Mouse (Mus musculus) Muller cell, postnatal 12 days (primary cell): ENCODE measurements at regions not wholly inside any gene's neighbourhood (a gene's known extent, or its start where the extent isn't known, plus 50 kb on each side); places are given as distances from the start of the nearest gene placed in this dataset.
"Not testable (repeated sequence)": the region's sequence is repeated elsewhere in the genome, so short reads cannot be mapped to it uniquely, and the experiment has no call there.

Experiments
- DNase-seq: peaks from one replicate; pipeline ENCODE4 v3.0.0-alpha.2; 2015; ENCODE audit errors: inconsistent ontology term

DNA sequence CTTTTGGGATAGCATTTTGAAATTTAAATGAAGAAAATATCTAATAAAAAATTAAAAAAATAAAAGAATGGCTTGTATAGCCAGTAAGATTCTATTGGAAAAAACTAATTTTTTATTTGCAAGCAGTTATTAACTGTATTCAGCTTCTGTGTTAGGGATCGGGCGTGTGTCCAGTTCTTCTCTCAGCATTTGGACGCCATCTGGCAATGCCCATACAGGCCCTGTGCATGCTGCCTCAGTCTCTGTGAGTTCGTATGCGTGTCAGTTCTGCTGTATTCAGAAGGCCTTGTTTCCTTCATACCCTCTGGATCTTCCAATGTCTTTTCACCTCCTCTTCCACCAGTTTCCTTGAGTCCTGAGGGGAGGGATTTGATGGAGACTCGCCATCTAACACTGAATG lies 123.8 kb upstream of the Nabp1 start:
- DNase-seq: no peak

DNA sequence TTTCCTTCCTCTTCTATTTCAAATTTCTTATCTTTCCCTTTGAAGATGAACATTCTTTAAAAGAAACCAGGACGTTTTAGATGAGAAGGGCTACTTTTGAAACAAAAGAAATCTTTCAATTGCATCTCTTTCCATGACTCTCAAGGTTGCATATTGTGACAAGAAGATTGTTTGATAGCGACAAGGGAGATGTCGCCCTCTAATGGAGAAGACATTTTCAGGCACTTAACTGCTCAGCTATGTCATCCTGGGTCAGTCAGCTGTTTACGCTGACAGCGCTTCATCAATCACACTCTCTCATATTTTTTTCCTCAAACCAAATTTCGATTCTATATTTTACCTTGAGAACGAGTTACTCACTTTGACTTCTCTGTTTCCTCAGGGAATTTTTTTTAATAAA lies 122.2 kb upstream of the Nabp1 start:
- DNase-seq: peak; percentile 12

DNA sequence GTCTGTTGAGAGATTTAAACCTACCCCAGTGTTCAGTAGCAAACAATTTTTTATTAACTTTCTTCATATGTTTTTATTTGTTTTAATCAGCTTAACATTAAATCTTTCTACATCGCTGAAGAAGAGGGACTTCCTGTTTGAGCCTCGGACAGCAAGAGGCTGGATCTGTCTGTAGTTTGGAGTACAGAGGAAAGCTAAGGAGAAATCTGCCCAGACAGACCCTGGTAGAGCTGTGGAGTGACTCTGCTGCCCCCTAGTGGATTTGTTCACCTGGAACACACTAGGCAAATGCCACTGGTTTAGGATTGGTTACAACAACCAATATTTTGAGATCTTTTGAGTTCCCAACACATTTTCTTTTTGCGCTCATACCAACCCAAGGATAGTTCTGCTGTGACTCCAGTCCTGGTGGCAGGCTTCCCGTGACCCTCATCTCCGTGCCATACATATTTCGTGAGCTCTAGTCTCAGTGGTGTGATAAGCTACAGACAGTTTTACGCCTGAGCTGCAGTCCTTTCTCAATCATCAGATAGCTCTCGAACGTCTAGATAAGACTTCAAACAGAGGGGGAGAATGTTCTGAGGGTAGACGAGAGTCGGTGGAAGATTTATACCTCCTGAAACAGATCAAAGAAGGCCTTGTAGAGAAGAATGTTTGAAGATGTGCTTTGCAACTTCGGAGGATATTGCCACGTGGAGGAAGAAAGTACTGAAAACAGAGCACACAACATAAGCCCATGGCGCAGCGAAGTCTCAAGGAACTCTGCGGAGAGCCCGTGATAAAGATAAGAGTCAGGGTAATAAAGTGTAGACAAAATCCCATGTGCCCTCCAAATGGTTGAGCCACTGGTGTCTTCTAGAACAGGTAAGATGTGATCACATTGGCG lies 119.0 kb upstream of the Nabp1 start:
- DNase-seq: peak; percentile 67

DNA sequence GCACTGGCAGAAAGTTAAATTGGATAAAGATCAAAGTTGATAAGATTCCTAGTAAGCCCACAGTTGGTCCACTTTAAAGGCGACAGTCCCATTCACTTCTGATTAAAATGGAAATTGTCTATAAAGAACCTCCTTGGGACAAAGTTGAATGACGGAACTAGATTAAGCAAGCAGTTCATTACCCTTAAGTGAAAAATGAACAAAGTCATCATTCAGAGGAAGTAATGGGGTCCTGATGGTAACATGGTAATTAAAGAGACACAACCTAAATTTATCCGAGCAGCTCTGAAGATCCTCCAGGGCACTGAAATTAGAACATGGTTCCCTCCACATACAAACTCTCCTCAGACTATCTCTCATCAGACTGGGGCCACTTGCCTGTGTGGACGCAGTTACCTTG lies 116.4 kb upstream of the Nabp1 start:
- DNase-seq: no peak

DNA sequence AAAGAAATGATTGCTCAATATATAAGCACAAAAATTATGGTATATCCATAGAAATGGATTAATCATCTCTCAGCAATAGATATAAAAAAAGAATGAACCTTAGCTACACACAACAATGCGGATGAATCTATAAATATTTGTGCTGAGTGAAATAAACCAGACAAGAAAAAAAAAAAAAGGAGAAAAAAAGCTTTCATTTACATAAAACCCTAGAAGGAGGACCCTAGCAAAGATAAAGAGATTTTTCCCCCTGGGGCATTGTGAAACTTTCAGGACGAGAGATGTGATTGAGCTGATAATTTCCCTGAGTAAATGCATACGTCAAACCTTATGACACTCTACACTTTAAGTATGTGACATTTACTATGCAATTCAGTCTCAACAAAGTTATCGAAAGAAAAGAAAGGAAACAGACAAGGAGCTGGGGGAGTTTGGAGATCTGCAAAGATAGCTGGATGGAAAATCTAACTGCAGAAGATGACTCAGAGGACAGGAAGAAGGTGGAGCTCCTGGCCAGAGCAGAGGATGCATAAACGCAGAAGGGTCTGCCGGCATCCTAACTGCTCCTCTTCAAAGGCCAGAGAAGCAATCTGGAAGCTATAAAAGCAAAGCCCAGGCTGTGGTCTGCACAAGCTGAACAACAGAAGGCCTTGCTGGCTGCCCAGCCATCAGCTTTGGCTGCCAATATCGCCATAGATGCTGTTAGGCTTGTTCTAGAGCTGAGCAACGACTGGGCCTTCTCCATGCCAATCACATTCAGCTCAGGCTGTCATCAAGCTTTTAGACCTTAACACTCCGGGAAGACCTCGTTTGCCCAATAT lies 115.6 kb upstream of the Nabp1 start:
- DNase-seq: no peak

DNA sequence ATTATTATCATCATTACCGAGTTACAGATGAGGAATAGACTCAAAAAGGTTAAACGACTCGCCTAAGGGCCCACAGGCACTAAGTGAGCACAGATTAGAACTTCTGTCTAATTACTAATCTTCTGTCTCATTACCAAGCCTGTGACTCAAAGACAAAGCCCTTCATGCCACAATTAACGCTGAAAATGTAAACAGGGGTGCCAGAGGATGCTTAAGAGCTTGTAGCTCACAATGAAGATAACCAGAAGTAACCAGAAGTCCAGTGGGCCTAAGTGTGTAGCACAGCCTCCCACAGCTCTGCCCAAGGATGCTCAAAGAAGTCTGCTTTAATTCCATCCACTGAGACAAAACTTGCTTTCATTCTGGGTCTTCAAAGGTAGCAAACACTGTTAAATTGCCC lies 113.7 kb upstream of the Nabp1 start:
- DNase-seq: no peak

DNA sequence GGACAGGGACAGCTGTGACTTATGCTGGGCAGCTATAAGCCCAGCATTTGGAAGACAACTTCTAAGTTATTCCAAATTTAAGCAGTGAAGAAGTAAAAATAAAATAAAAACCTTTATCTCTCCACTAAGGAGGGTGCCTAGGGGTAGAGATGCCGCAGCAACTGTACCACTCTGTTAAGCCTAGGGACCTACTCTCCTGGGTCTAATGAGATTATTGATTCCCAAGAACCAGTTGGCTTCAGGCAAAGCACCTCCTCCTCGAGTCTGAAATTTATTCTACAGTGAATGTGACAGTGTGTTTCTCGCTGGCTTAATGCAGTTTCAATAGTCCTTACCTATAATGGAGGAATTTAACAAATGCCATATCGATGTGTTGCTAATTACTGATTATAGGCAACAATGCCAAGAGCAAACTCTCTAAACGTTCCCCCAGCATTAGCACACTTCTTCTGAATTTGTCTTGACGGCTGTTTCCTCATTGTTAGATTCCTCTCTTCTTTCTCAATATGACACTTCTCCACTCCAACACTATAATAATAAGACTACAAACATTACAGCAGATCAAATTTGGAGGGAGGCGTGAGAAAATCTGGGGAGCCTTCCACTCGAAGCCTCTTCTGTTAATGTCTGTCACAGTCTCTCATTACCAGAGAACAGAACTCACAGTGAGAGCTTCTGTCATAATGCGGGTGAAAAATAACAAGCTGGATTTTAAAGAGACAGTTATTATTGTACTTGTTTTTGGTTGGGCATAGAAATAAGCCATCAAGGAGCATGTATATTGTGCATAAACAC lies 112.6 kb upstream of the Nabp1 start:
- DNase-seq: no peak

DNA sequence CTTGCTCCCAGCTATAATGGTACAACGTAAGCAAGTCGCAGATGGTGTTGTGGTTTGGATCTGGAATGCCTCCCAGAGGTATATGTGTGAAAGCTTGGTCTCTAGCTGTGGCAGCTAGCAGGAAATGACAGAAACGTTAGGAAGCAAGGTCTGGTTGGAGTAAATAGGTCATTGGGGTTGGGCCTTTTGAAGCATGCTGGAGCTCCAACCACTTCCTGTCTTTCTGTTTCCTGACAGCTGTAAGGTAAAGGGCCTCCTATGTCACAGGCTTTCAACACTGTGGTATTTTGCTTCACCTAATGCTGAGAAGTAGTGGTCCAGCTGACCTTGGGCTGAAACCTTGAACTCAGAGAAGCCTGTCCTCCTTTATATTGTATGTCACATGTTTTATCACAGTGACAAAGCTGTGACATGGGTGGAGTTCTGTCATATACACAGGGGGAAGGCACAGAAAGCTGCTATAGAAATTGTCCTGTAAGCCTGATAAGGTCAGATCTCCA lies 106.8 kb upstream of the Nabp1 start:
- DNase-seq: peak; percentile 41

DNA sequence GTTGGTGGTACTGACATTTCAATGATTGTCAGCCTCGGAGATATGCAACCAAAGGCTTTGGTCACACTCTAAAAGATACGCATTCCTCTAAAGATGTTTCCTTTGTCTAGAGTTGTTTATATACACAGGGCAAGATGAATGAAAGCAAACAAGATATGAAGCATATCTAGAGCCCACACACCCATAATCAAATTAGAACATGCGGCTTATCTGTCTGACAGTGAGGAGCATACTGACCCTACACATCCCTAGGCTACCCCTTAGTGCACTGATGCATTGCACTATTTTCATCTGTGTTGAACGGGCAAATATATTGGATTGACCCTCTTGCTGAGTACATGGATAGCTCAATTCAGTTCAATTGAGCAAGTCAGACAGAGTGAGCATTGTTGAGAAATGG lies 105.6 kb upstream of the Nabp1 start:
- no peak for DNase-seq

DNA sequence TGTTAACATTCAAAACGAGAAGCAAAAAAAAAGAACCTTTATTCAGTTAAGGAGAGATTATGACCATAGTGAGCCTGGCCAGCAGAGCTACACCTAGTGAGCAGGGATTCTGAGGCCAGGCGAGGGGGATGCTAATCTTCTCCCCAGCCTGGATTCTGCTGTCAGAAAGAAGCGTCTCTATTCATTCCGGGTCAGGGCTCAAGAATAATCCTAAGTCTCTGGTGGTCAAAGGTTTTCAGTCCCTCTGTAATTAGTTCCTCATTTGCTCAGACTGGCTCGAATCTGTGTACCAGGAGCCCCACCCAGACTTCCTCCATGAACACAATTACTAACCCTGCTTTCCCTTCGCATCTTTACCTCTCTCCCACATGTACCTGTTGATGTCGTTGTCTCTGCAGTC lies 101.8 kb upstream of the Nabp1 start:
- DNase-seq: no peak

DNA sequence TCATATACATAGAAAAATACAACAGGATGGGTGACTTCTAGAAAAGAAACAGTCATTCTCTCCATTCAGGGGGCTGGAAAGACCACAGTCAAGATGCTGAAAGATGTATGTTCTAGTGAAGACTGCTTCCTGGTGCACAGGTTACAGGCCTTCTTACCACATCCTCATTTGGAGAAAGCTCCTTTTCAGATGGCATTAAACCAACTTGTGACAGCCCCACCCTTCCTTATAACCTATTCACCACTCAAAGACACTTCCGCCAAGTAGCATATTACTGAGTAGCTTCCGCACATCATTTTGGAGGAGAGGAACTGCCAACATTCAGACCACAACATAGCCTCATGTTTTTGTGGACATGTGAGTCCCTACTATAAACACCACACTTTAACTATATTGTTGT lies 99.5 kb upstream of the Nabp1 start:
- no peak for DNase-seq

DNA sequence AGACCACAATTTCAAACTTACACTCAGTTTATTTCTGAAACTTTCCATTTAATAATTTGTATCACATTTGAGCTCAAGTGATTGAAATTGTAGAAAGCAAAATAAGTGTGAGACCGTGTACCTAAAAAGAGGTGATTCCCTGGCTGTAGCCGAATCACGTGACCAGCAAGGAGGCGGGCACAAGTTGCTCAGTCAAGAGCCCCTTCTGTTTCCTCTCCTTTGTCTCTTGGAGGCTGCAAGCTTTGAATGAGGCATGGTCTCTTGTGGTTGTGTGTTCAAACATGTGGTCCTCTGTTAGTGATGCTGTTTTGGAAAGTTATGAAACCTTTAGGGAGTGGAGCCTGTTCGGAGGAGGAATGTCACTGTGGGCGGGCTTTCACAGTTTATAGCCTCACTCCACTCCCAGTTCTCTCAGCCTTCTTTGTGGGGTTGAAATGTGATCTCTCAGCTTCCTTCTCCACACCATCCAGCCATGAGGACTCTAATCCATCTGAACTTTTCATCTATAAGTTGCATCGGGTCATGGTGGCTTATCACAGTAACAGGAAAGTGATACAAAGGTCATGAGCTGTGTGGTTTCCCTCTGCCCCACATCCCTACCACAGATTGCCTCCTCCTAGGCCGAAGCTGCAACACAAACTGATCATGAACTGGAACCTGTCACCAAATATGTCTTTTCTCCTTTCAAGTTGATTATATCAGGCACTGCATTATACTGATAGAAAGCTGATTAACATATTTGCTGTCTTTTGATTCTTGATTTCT lies 94.3 kb upstream of the Nabp1 start:
- no peak for DNase-seq

DNA sequence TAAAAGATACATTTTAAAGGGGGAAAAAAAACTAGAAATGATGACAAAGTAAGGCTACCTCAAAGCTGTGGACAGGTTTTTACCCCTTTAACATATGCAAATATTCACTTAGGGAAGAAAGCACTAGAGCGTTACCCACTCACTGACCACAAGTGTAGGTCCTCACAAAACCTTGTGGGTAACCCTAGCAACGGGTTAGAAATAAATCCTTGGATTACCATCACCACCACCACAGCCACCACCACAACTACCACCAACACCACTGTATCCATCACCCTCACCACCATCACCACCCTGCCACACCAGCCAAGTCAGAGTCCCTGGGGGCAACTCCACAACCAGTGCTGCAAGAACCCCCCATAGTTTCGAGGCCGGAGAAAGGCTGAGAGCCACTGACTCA lies 91.4 kb upstream of the Nabp1 start:
- DNase-seq: no peak

DNA sequence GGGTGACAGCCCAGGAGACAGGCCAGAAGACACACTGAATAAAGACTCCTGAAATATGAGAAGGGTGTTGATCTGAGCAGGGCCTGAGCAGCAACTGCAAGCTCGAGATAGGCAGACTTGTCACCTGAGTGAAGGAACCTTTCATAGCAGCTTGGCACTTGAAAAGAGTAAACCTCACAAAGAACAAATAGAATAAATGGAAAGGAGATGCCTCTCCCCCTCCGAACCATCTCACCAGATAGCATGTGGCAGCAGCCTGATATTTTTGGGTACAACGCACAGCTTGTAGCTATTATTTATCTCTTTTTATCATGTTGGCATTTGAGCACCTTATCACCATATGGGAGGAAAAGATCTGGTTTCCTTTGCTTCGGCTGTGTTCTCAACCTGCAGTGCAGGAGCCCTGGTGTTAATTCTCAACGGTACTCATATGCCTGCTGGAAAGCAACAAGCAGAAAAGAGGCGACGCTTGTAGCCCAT lies 88.0 kb upstream of the Nabp1 start:
- no peak for DNase-seq

DNA sequence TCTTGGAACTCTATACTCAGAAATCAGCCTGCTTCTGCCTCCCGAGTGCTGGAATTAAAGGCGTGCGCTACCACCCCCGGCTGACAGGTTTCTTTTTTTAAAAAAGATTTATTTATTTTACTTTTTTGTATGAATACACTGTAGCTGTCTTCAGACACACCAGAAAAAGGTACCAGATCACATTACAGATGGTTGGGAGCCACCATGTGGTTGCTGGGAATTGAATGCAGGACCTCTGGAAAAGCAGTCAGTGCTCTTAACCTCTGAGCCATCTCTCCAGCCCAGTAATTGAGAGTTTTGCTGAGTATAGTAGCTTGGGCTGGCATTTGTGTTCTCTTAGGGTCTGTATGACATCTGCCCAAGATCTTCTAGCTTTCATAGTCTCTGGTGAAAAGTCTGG lies 78.4 kb upstream of the Nabp1 start:
- not testable (repeated sequence) for DNase-seq

DNA sequence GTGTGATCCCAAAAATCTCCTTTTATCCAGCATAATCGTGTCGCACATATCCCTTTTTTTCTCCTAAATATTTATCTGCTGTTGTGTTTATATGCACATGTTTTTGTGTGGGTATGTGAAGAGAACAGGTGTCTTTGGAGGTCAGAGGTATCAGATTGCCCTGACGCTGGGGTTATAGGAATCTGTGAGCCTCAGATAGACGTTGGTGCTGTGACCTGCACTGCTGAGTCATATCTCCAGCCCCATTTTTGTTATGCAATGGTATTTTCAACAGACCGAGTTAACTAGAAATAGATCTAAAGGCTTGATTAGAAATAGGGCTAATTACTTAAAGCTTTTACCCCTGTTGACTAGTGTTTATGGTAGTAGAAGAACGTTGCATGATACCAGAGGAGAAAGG lies 75.5 kb upstream of the Nabp1 start:
- no peak for DNase-seq

DNA sequence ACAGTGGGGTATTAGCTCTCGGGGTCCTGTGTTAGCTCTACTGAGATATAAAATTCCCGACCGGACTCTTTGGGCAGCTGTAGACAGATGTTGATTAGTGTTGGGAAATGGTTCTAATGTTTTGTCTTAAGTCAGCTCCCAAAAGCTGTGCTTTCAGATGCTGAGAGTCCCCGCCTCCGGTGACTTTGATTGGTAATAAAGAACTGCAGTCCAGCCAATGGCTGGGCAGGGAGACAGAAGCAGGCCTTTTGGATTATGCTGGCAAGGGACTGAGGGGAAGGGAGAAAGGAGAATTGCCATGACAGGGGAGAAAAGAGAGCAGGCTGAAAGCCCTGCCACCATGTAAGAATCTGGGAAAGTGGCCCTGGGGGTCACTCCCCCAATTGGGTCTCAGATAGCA lies 73.4 kb upstream of the Nabp1 start:
- no peak for DNase-seq

DNA sequence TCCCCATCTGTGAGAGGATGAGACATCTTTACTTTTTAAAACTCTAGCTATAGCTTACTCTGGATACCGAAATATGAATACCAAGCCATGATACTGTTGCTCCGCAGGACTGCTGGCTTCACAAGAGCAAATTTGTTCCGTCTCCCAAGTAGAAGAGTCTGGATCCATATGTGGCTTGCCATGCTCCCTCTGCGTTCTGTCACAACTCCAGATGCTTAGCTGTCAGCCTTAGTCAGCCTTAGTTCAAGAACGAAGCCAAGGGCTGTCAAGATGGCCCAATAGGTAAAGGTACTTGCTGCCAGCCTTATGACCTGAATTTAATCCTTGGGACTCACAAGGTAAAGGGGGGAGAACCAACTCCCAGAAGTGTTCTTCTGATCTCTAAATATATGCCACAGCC lies 64.6 kb upstream of the Nabp1 start:
- DNase-seq: no peak

DNA sequence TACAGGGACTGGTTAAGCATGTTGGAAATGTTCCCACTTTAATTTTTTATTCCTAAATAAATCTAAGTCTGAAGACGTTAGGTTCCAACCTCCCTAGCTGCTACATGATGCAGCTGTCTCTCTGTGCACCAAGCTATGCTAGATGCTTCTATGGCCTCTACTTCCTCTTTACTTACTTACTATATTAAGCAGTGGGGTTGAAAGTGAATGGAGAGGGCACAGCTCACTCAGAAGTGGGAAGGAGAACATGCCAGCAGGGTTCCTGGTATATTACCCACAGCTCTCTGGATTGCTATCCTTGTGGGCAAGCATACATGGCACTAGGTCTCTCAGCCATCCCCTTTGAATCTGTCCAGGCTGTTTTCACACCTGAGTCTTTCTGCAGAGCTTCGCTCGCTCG lies 61.4 kb upstream of the Nabp1 start:
- DNase-seq: no peak

DNA sequence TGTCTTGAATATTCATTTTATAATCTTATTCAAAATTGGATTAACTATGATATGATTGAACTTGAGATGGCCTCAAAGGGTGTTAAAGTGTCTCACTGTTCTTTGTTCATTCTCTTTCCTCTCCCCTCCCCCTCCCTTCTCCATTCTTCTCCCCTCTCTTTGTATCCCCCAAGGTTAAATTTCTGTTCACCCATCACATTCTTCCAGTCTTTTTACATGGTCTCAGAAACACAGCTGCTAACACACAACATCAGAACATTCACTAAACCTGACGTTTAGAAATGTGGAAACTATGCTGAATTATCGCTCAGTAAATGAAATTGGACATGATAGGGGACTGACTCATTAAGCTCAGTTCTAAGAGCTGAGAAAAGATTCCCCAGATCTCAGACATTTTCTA lies 60.6 kb upstream of the Nabp1 start:
- peak; percentile 82 for DNase-seq

DNA sequence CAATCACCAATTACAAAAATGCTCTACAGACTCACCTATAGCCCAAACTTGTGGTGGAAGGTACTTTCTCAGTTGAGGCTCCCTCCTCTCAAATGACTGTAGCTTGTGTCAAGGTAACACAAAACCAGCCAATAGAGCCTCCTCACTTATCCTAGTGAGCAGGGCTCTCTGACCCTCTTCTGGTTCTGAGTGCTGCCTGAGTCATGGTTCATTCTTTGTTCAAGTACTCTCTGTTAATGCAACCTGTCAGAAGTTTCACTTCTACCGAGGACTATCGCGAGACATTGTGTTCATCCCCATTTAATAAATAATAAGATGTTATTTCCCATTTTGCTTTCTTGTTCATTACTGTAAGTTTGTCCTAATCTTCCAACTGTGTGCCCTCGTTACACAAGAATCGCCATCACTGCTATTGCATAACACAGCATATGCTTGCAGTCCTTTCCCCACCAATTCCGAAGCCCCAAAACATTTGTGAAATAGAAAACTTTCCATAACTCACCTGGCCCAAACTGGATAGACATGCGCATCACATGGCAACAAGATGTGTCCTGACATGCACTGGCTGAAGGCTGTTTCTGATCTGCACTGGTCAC lies 59.6 kb upstream of the Nabp1 start:
- no peak for DNase-seq
